Mouse (Mus musculus) c-Kit-positive CD71-negative TER-119-negative erythroid progenitor cells, embryonic 14.5 days (primary cell): ENCODE measurements around the gene Atox1.

Source experiments
- DNase-seq: peaks from one replicate; pipeline ENCODE4 v3.0.0-alpha.2; 2013; ENCODE audit warnings: low read depth

Atox1 gene

GRCm38 (mm10) chr11:55413416-55413796 is 47.6 kb downstream of the Atox1 start:
- no peak for DNase-seq

- no peak for DNase-seq
Observed at GRCm38 (mm10) chr11:55412680-55413415, 48.2 kb downstream of the Atox1 start.

GRCm38 (mm10) chr11:55412034-55412433 is 49.0 kb downstream of the Atox1 start:
- DNase-seq = no peak

DNA sequence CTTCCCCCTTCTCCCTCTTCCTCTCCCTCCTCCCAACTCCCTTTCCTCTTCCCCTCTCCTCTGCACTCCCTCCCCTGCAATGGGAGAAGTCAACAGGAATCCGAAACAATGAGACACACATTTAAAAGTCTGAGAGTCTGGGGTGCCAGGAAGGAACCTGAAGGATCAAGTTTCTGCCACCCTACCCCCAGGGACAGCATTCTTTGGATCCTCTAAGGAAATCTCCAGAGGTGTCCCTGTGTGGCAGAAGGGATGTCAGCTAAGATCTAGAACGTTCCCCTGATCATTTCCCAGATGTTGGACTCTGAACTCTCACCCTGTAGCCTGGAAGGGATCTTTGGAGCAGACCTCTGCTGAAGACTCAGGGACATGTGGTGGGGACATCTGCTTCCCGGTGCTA is 50.5 kb downstream of the Atox1 start:
- no peak for DNase-seq

- no peak for DNase-seq
Observed at GRCm38 (mm10) chr11:55410005-55410404, 51.0 kb downstream of the Atox1 start.

DNA sequence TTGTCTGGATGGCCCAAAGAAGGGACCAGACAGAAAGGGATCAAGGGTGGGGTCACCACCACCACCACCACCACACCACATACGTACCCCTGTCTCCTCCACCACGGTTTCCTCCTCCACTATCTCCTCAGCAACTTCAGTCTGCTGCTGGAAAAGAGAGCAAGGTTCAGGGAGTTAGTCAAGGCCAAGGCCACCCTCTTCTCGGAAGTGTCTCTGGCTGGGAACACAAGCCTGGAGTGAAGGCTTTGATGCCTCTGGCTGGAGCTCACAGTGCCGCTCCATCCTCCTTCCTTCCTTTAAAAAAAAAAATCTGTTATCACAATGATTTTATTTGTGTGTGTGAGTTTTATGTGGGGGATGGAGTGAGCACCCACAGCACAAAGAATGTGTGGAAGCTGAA is 53.9 kb downstream of the Atox1 start:
- no peak for DNase-seq

GRCm38 (mm10) chr11:55405601-55406469 is 55.2 kb downstream of the Atox1 start:
- no peak for DNase-seq

DNA sequence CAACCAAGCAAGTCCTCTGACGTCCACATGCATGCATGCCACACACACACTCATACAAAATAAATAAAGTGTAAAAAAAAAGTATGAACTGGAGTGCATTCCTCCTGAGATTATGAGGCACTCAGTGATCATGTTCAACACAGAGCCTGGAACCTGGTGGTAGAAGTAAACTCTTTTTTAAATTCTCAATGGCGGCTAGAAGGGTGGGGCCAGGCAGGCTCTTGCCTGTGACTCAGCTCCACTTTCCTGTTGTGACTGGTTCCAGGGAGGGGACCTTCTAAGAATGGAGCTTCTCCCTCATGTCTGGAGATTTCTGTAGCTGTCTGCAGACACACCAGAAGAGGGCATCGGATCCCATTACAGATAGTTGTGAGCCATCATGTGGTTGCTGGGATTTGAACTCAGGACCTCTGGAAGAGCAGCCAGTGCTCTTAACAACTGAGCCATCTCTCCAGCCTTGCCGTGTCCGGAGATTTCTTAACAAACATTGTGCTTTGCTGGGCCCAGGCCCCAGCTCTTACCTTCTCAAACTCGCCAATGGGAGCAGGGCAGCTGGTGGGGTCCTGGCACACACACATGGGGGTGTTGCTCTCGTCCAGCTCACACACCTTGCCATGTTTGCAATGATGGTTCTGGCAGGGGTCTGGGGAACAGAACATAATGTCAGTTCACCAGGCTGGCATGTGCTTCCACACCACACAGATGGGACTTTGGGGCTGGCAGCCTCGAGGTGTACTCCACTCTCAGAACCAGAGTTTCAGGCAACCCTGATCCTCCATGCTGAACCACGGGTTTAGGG is 56.2 kb downstream of the Atox1 start:
- no peak for DNase-seq

DNA sequence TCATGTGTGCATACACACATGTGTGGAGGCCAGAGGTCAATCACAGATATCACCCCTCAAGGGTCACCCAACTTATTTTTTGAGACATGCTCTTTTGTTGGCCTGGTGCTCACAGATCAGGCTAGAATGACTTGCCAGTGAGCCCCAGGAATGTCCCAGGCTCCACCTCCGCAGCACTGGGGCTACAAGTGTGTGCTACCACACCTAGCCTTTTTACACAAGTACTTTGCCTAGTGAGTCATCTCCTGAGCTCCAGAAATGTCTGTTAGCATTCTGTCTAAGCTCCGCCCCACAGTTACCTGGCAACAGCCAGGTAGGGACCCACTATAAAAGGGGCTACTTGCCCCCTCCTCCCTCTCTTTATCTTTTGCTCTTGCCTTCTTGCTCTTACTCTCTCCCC is 60.2 kb downstream of the Atox1 start:
- DNase-seq = no peak

DNA sequence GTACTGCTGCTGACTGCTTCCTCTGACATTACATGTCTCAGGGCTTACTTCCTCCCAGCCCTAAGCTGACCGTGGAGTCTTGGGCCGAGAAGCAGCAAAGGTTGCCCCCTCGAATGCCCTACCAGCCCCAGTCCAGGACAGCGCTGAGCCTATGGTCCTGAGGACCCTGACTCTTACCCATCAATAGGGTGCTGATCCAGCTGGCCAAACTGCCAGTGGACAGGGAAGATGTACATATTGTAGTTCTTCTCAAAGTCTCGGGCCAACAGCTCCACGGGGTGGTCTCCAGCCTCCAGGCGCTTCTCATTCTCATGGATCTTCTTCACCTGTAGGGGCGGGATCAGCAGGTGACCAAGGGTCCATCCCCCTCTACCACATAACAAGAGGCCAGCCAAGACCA is 62.7 kb downstream of the Atox1 start:
- no peak for DNase-seq

DNA sequence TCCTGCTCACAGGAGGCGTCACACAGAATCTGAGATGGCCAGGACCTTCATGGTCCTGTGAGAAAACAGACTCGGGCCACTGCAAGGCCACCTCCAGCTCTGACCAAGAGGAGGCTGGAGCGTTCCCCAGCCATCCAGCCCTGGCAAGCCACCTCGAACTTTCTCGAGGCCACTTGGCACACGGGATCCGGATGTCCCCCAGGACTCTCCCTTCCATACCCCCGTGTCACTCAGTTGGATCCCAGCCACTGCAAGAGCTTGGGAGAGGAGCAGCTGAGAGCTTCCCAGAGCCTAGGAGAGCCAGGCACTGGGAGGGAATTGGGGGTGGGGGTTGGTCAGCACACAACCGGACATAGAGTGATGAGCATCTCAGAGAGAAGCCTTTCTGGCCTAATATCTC is 63.6 kb downstream of the Atox1 start:
- no peak for DNase-seq

DNA sequence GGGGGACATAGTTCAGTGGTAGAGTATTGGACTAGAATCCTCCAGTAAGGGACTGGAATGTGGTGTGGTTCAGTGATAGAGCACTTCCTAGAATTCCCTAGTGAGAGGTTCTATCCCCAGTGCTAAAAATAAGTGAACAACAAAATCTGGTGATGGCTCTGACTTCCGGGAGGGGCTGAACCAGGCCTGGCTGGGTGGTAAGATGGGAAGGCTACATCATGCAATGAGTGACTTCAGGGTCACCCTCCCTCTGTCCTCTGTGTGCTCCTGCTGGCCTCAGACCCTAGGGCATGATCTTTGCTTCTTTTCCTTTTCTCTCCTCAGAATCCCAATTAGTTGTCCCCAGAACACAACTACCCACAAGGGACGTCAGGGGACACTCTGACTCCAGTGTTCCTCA is 64.0 kb downstream of the Atox1 start:
- no peak for DNase-seq
